Mouse (Mus musculus): Measurements from ENCODE around the gene Nrap.

GRCm38 (mm10) chr19:56355201-56355600 is 34.6 kb downstream of the Nrap start:
- TF ChIP-seq CTCF (IDR thresholded peaks at IDR 0.05; ENCODE audit: low read depth), result no peak
- no peak for TF ChIP-seq EP300 (optimal IDR thresholded peaks at IDR 0.05)

All from stomach, postnatal 0 days (tissue).